Mouse (Mus musculus): ENCODE measurements around the gene Ankrd55. TPM values are rescaled to one million over a fixed set of nuclear protein-coding genes. Genes with fewer than 3 reads are reported as not detected.

Gene Ankrd55
- polyA plus RNA-seq, 1 experiment from 2014 or later: 0.09 TPM

GRCm38 (mm10) chr13:112361575-112361974, 73.3 kb downstream of the Ankrd55 start:
- Histone ChIP-seq H3K27me3 (no peaks in the 10 kb centered on the region), H3K4me1 (replicated peaks) (no peaks in the 10 kb centered on the region), H3K4me3 (replicated peaks) (no peak overlapping the region), H3K9me3 (replicated peaks) (no peaks in the 10 kb centered on the region), H3K4me2 (no peak overlapping the region), H3K36me3 (no peaks in the 10 kb centered on the region), H3K27ac (no peak overlapping the region), H3K9ac (no peak overlapping the region)
- no peak for DNase-seq
- ATAC-seq (ENCODE audit: low read depth): no peak
- 58% methylated on average over 4 of the region's 4 CpGs for WGBS (ENCODE audit: insufficient replicate concordance)

DNA sequence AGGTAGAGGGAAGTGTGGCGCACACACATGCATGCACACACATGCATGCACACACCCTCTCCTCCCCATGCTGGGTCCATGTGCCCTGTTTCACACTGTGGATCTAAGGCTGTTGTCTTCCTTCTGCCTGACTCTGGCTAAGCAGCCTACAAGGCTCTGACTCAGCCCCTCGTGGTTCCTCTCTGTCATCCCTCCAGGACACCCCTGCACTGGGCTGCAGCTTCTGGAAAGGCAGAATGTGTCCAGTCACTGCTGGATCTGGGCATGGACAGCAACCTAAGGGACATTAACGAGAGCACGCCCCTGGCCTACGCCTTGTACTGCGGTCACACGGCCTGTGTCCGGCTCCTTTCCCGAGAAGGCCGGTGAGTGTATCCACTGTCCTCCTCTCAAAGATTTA, 75.0 kb downstream of the Ankrd55 start:
- DNase-seq (no peak), ATAC-seq (ENCODE audit: low read depth) (no peak)
- 82% methylated on average over 10 of the region's 10 CpGs for WGBS (ENCODE audit: insufficient replicate concordance)
- Histone ChIP-seq H3K36me3 (no peaks in the 10 kb centered on the region), H3K9ac (no peak overlapping the region), H3K4me3 (replicated peaks) (no peak overlapping the region), H3K9me3 (replicated peaks) (no peaks in the 10 kb centered on the region), H3K4me2 (no peak overlapping the region), H3K4me1 (replicated peaks) (no peaks in the 10 kb centered on the region), H3K27ac (no peak overlapping the region), H3K27me3 (no peaks in the 10 kb centered on the region)

GRCm38 (mm10) chr13:112363746-112364145, 75.5 kb downstream of the Ankrd55 start:
- no peaks in the 10 kb centered on the region for H3K36me3 ChIP-seq
- DNase-seq (no peak), ATAC-seq (ENCODE audit: low read depth) (no peak)
- no peaks in the 10 kb centered on the region for H3K9me3 ChIP-seq (replicated peaks)
- H3K27me3 ChIP-seq: no peaks in the 10 kb centered on the region
- WGBS (ENCODE audit: insufficient replicate concordance): 86% methylated on average over 3 of the region's 3 CpGs
- no peak overlapping the region for H3K4me3 ChIP-seq (replicated peaks)
- no peaks in the 10 kb centered on the region for H3K4me1 ChIP-seq (replicated peaks)
- H3K9ac ChIP-seq: no peak overlapping the region
- no peak overlapping the region for H3K4me2 ChIP-seq
- no peak overlapping the region for H3K27ac ChIP-seq

DNA sequence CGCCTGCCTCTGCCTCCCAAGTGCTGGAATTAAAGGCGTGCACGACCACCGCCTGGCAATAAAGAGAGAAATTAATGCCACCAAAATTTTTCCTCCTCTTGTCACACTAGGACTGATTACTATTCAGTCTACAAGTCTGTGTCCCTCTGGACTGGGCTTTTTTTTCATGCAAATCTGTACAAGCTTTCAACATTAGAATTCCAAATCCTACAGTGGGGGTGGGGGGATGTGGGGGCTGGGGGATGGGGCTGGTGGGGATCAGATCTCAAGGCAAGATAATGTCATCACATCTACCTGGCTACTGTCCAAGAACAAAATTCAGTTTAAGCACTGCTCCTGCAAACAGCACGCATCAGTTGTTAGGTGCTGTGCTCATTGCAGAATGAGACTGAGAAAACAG, 76.4 kb downstream of the Ankrd55 start:
- no peaks in the 10 kb centered on the region for H3K4me1 ChIP-seq (replicated peaks)
- H3K9me3 ChIP-seq (replicated peaks): no peaks in the 10 kb centered on the region
- ATAC-seq (ENCODE audit: low read depth): no peak
- H3K4me3 ChIP-seq (replicated peaks): no peak overlapping the region
- H3K36me3 ChIP-seq: no peaks in the 10 kb centered on the region
- WGBS (ENCODE audit: insufficient replicate concordance): 85% methylated on average over 5 of the region's 5 CpGs
- no peak overlapping the region for H3K27ac ChIP-seq
- no peak overlapping the region for H3K4me2 ChIP-seq
- H3K9ac ChIP-seq: no peak overlapping the region
- H3K27me3 ChIP-seq: no peaks in the 10 kb centered on the region
- DNase-seq: no peak

DNA sequence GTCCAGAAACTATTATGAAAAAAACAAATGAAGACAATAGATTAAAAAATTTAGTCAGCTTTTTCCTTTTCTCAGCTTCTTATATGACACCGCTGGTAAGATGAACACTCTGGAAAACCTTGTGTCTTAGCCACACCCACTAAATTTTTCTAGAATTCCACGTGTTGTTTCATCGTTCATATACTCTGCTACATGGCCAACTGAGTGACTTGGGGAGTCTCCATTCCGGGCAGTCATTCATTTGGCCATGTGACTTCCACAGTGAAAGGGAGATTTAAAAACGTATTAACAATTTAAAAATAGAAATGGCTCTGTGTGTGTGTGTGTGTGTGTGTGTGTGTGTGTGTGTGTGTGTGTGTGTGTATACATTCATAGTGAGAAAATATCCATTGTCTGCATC, 77.1 kb downstream of the Ankrd55 start:
- Histone ChIP-seq H3K27ac (no peak overlapping the region), H3K4me2 (no peak overlapping the region), H3K27me3 (no peaks in the 10 kb centered on the region), H3K36me3 (no peaks in the 10 kb centered on the region), H3K4me3 (replicated peaks) (no peak overlapping the region), H3K9me3 (replicated peaks) (no peaks in the 10 kb centered on the region), H3K9ac (no peak overlapping the region), H3K4me1 (replicated peaks) (no peaks in the 10 kb centered on the region)
- ATAC-seq (ENCODE audit: low read depth): no peak
- 63% methylated on average over 5 of the region's 5 CpGs for WGBS (ENCODE audit: insufficient replicate concordance)
- no peak for DNase-seq

- DNase-seq: no peak
- no peaks in the 10 kb centered on the region for H3K27me3 ChIP-seq
- H3K4me3 ChIP-seq (replicated peaks): no peak overlapping the region
- no peaks in the 10 kb centered on the region for H3K36me3 ChIP-seq
- H3K27ac ChIP-seq: no peak overlapping the region
- no peak for ATAC-seq (ENCODE audit: low read depth)
- no peak overlapping the region for H3K4me2 ChIP-seq
- WGBS (ENCODE audit: insufficient replicate concordance): 58% methylated on average over 4 of the region's 4 CpGs
- H3K9ac ChIP-seq: no peak overlapping the region
- H3K9me3 ChIP-seq (replicated peaks): no peaks in the 10 kb centered on the region
- H3K4me1 ChIP-seq (replicated peaks): no peaks in the 10 kb centered on the region
Measured at GRCm38 (mm10) chr13:112365762-112366161, 77.5 kb downstream of the Ankrd55 start.

DNA sequence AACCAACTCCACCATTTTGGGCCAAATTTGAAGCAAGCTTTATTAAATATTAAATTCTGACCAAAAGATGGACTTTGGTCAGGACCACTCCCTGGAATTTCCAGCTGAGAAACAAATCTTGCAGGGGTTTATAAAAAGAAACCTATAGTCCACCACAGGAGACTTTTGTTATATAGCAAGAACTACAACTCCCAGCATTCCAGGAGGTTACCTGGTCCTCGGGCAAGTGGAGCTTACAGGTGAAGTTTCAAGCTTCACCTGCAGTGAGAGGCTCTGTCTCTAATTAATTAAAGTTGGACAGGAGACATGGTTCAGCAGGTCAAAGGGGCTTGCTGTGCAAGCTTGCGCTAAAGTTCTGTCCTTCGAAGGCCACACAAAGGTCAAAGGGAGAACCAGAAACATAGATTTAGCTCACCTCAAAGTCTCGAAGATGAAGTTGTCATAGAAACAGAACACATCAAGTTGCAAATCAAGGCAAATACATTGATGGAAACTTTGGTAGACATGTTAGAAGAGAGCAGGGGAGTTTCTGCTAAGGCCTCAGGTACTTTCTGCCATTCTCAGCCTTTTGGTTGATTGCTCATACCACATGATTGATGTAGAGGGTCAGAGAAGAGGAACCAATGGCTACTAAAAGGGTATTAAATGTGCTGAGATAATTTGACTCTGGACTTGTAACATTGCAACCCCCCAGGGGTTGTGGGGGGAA, 78.2 kb downstream of the Ankrd55 start:
- no peak for ATAC-seq (ENCODE audit: low read depth)
- no peaks in the 10 kb centered on the region for H3K4me1 ChIP-seq (replicated peaks)
- H3K4me2 ChIP-seq: no peak overlapping the region
- H3K4me3 ChIP-seq (replicated peaks): no peak overlapping the region
- H3K27ac ChIP-seq: no peak overlapping the region
- WGBS (ENCODE audit: insufficient replicate concordance): 69% methylated on average over 4 of the region's 4 CpGs
- no peaks in the 10 kb centered on the region for H3K36me3 ChIP-seq
- H3K9ac ChIP-seq: no peak overlapping the region
- no peak for DNase-seq
- H3K9me3 ChIP-seq (replicated peaks): no peaks in the 10 kb centered on the region
- no peaks in the 10 kb centered on the region for H3K27me3 ChIP-seq

DNA sequence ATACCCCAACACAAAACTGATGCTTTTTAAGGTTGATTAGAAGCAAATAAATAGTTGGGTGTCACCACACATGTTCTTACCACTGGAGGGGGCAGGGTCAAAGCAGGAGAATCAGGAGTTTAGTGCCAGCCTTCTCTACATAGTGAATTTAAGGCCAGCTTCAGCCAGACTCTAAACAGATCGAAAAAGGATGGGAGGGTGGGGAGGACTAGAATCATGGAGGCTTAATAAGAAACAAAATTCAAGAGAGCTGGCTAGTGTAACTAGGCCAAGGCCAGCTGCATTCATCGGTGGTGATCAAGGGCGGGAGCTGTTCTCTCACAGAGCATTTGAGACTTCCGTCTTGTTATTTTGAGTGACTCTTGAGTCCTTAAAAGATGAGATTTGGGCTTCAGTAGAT, 83.5 kb downstream of the Ankrd55 start:
- Histone ChIP-seq H3K27me3 (no peaks in the 10 kb centered on the region), H3K36me3 (no peaks in the 10 kb centered on the region), H3K9me3 (replicated peaks) (no peaks in the 10 kb centered on the region), H3K4me1 (replicated peaks) (no peaks in the 10 kb centered on the region), H3K27ac (no peak overlapping the region), H3K9ac (no peak overlapping the region), H3K4me3 (replicated peaks) (no peak overlapping the region), H3K4me2 (no peak overlapping the region)
- DNase-seq (no peak), ATAC-seq (ENCODE audit: low read depth) (no peak)
- WGBS (ENCODE audit: insufficient replicate concordance): 73% methylated on average over 4 of the region's 4 CpGs

GRCm38 (mm10) chr13:112375766-112376165, 87.5 kb downstream of the Ankrd55 start:
- DNase-seq: no peak
- Histone ChIP-seq H3K27me3 (no peaks in the 10 kb centered on the region), H3K9ac (no peak overlapping the region), H3K36me3 (no peaks in the 10 kb centered on the region), H3K4me2 (no peak overlapping the region), H3K27ac (no peak overlapping the region), H3K9me3 (replicated peaks) (no peaks in the 10 kb centered on the region), H3K4me3 (replicated peaks) (no peak overlapping the region), H3K4me1 (replicated peaks) (no peaks in the 10 kb centered on the region)
- ATAC-seq (ENCODE audit: low read depth): no peak
- WGBS (ENCODE audit: insufficient replicate concordance): 59% methylated on average over 8 of the region's 8 CpGs

GRCm38 (mm10) chr13:112378782-112379305, 90.6 kb downstream of the Ankrd55 start:
- no peak for DNase-seq
- H3K4me1 ChIP-seq (replicated peaks): no peaks in the 10 kb centered on the region
- no peaks in the 10 kb centered on the region for H3K27me3 ChIP-seq
- H3K4me2 ChIP-seq: no peak overlapping the region
- WGBS (ENCODE audit: insufficient replicate concordance): 62% methylated on average over 9 of the region's 9 CpGs
- H3K4me3 ChIP-seq (replicated peaks): no peak overlapping the region
- no peaks in the 10 kb centered on the region for H3K9me3 ChIP-seq (replicated peaks)
- H3K9ac ChIP-seq: no peak overlapping the region
- ATAC-seq (ENCODE audit: low read depth): no peak
- no peaks in the 10 kb centered on the region for H3K36me3 ChIP-seq
- H3K27ac ChIP-seq: no peak overlapping the region

- Histone ChIP-seq H3K4me2 (no peak overlapping the region), H3K27me3 (no peaks in the 10 kb centered on the region), H3K27ac (no peak overlapping the region), H3K9me3 (replicated peaks) (no peaks in the 10 kb centered on the region), H3K4me3 (replicated peaks) (no peak overlapping the region), H3K4me1 (replicated peaks) (no peaks in the 10 kb centered on the region), H3K36me3 (no peaks in the 10 kb centered on the region), H3K9ac (no peak overlapping the region)
- no peak for ATAC-seq (ENCODE audit: low read depth)
- WGBS (ENCODE audit: insufficient replicate concordance): 61% methylated on average over 2 of the region's 2 CpGs
- DNase-seq: no peak
Measured at GRCm38 (mm10) chr13:112381476-112381875, 93.2 kb downstream of the Ankrd55 start.

GRCm38 (mm10) chr13:112382457-112382856, 94.2 kb downstream of the Ankrd55 start:
- DNase-seq (no peak), ATAC-seq (ENCODE audit: low read depth) (no peak)
- Histone ChIP-seq H3K27ac (no peak overlapping the region), H3K4me3 (replicated peaks) (no peak overlapping the region), H3K4me2 (no peak overlapping the region), H3K9me3 (replicated peaks) (no peaks in the 10 kb centered on the region), H3K27me3 (no peaks in the 10 kb centered on the region), H3K4me1 (replicated peaks) (no peaks in the 10 kb centered on the region), H3K36me3 (no peaks in the 10 kb centered on the region), H3K9ac (no peak overlapping the region)
- WGBS (ENCODE audit: insufficient replicate concordance): 59% methylated on average over 4 of the region's 4 CpGs

Measured in liver, embryonic 13.5 days (tissue).